Comparison of ENCODE assay signal across 28 mouse cellular contexts in the genomic region with DNA sequence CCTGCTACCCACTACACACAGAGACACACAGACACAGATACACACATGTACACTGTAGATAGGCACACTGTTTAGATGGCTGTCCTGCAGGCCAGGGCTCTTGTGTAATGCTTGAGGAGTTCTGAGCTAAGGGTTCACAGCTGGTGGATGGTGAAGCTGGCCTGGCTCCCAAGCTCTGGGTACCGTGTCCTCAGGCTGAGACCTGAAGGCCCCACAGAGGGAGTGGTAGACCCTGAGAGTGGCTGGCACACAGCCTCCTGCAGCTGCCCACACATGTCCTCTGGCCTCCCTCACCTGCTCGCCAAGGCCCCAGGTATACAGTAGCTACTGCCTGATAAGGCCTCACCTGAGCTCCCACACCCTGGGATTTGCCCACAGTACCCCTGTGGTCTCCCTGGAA. TPM values are rescaled to one million over a fixed set of nuclear protein-coding genes. Genes with fewer than 3 reads are reported as not detected.
DNase-seq lines count a peak whose midpoint lies in the region; ATAC-seq and TF ChIP-seq lines count a peak whose summit lies in the region.
"Had no signal": no experiment of that assay in that cellular context is flagged by ENCODE, and none has a peak within 500 bp of the region (broad histone marks: within the 10 kb centered on the region; RNA-seq: fewer than 3 reads in every experiment).

No protein-coding gene starts in this region.

- 78% methylated on average over 1 of the region's 2 CpGs for WGBS in embryonic facial prominence, embryonic 14.5 days
- 90% methylated on average over 2 of the region's 2 CpGs for WGBS in embryonic facial prominence, embryonic 10.5 days
- WGBS in lung, embryonic 14.5 days, result 59% methylated on average over 2 of the region's 2 CpGs
- WGBS in lung, adult 2 months, result 67% methylated on average over 2 of the region's 2 CpGs
- 34% methylated on average over 2 of the region's 2 CpGs for WGBS in intestine, postnatal 0 days

- H3K9me3 ChIP-seq in embryonic facial prominence, embryonic 14.5 days (ENCODE audit: control insufficient read depth, low read length), result no peaks in the 10 kb centered on the region
- no peaks in the 10 kb centered on the region for H3K9me3 ChIP-seq in embryonic facial prominence, embryonic 10.5 days
- H3K9me3 ChIP-seq in lung, embryonic 14.5 days (ENCODE audit: low read depth, low read length), result no peaks in the 10 kb centered on the region
- no peaks in the 10 kb centered on the region for H3K9me3 ChIP-seq in intestine, postnatal 0 days (ENCODE audit: control insufficient read depth)
- H3K9me3 ChIP-seq: embryonic facial prominence, embryonic 12.5 days; forebrain, embryonic 12.5 days; heart, embryonic 12.5 days; hindbrain, embryonic 15.5 days; liver, embryonic 15.5 days; megakaryocyte, embryonic 14.5 days; midbrain, embryonic 13.5 days; neural tube, embryonic 13.5 days had no signal

- no peak for DNase-seq in embryonic facial prominence, embryonic 14.5 days (ENCODE audit: low spot score)
- no peak for DNase-seq in embryonic facial prominence, embryonic 10.5 days (ENCODE audit: low spot score)
- DNase-seq in lung, embryonic 14.5 days, result no peak
- DNase-seq in lung, adult 2 months, result no peak
- peak; percentile 19 for DNase-seq in adipocyte (ENCODE audit: low spot score)
- DNase-seq in spleen, adult 12 weeks (ENCODE audit: low spot score), result no peak
- DNase-seq: adrenal gland, postnatal 10 days; cerebellum, adult 11 months; cerebellum, adult 9-10 months; cerebellum, postnatal 36 days; forebrain, postnatal 0 days; kidney, adult 9 months; layer of hippocampus, postnatal 36 days; right cerebral cortex, postnatal 4 days; thymus, postnatal 14 days had no signal

- TF ChIP-seq CTCF in lung, embryonic 14.5 days (IDR thresholded peaks at IDR 0.05; ENCODE audit: low read depth), result no peak
- TF ChIP-seq CTCF in lung, adult 2 months (IDR thresholded peaks at IDR 0.05; ENCODE audit: insufficient read depth, low read length), result no peak
- TF ChIP-seq CTCF in intestine, postnatal 0 days (IDR thresholded peaks at IDR 0.05; ENCODE audit: low read depth), result no peak

- no peak overlapping the region for H3K9ac ChIP-seq in embryonic facial prominence, embryonic 14.5 days (ENCODE audit: low read depth, low read length)
- no peak overlapping the region for H3K9ac ChIP-seq in lung, embryonic 14.5 days
- H3K9ac ChIP-seq in intestine, postnatal 0 days (ENCODE audit: low read depth, low read length), result no peak overlapping the region
- H3K9ac ChIP-seq: embryonic facial prominence, embryonic 12.5 days; forebrain, embryonic 12.5 days; forebrain, postnatal 0 days; hindbrain, embryonic 15.5 days; liver, embryonic 15.5 days; midbrain, embryonic 13.5 days; neural tube, embryonic 13.5 days had no signal

- H3K4me1 ChIP-seq in embryonic facial prominence, embryonic 14.5 days (ENCODE audit: control insufficient read depth, insufficient read depth, low read length), result peaks cover 8% of the 10 kb centered on the region; the same call in 1 of the 2 replicates
- H3K4me1 ChIP-seq in embryonic facial prominence, embryonic 10.5 days, result peaks cover 22% of the 10 kb centered on the region
- peaks cover 24% of the 10 kb centered on the region for H3K4me1 ChIP-seq in lung, embryonic 14.5 days (ENCODE audit: insufficient read depth)
- H3K4me1 ChIP-seq in lung, adult 2 months (ENCODE audit: control insufficient read depth, insufficient read depth, low read length), result peaks cover 15% of the 10 kb centered on the region
- 0 out of 2 replicates have a peak, but pooled peaks cover 5% of the 10 kb centered on the region for H3K4me1 ChIP-seq in intestine, postnatal 0 days (replicated peaks; ENCODE audit: control insufficient read depth, insufficient read depth, low read length)

- H3K36me3 ChIP-seq in embryonic facial prominence, embryonic 14.5 days (ENCODE audit: control insufficient read depth, insufficient read depth, low read length), result no peaks in the 10 kb centered on the region
- no peaks in the 10 kb centered on the region for H3K36me3 ChIP-seq in embryonic facial prominence, embryonic 10.5 days (replicated peaks)
- no peaks in the 10 kb centered on the region for H3K36me3 ChIP-seq in lung, embryonic 14.5 days (ENCODE audit: insufficient read depth)
- no peaks in the 10 kb centered on the region; the same call in 1 of the 2 replicates for H3K36me3 ChIP-seq in intestine, postnatal 0 days (ENCODE audit: control insufficient read depth, insufficient read depth)
- H3K36me3 ChIP-seq: embryonic facial prominence, embryonic 12.5 days; forebrain, embryonic 12.5 days; heart, embryonic 12.5 days; hindbrain, embryonic 15.5 days; liver, embryonic 15.5 days; midbrain, embryonic 13.5 days; neural tube, embryonic 13.5 days had no signal

- no peak for TF ChIP-seq POLR2A in lung, adult 2 months (IDR thresholded peaks at IDR 0.05; ENCODE audit: borderline replicate concordance, extremely low read depth, low read depth, low read length)

- H3K27ac ChIP-seq in embryonic facial prominence, embryonic 14.5 days (replicated peaks; ENCODE audit: low read depth, low read length), result no peak overlapping the region
- H3K27ac ChIP-seq in embryonic facial prominence, embryonic 10.5 days (replicated peaks), result no peak overlapping the region
- no peak overlapping the region for H3K27ac ChIP-seq in lung, embryonic 14.5 days (ENCODE audit: low read depth)
- H3K27ac ChIP-seq in intestine, postnatal 0 days (ENCODE audit: low read depth, low read length), result peak overlapping the region; percentile 46
- H3K27ac ChIP-seq: embryonic facial prominence, embryonic 12.5 days; forebrain, embryonic 12.5 days; heart, adult 2 months; hindbrain, embryonic 15.5 days; liver, embryonic 15.5 days; midbrain, embryonic 13.5 days; neural tube, embryonic 13.5 days had no signal

- 0 out of 2 replicates have a peak, but pooled peaks have one; percentile 15 for ATAC-seq in embryonic facial prominence, embryonic 14.5 days (ENCODE audit: low read depth)
- 0 out of 2 replicates have a peak, but pooled peaks have one; percentile 7 for ATAC-seq in lung, embryonic 14.5 days (ENCODE audit: insufficient read depth)
- no peak; the same call in 1 of the 2 replicates for ATAC-seq in intestine, postnatal 0 days
- ATAC-seq: activated CD4-positive, CD25-positive, alpha-beta regulatory T cell, adult 4 months; forebrain, postnatal 0 days; inflammation-experienced regulatory T-cells, adult 6 months; midbrain, embryonic 13.5 days had no signal

- no peak overlapping the region for H3K4me2 ChIP-seq in embryonic facial prominence, embryonic 14.5 days (ENCODE audit: low read depth, low read length)
- no peak overlapping the region for H3K4me2 ChIP-seq in lung, embryonic 14.5 days
- no peak overlapping the region for H3K4me2 ChIP-seq in intestine, postnatal 0 days (replicated peaks; ENCODE audit: low read depth)
- H3K4me2 ChIP-seq: embryonic facial prominence, embryonic 12.5 days; forebrain, embryonic 12.5 days; heart, embryonic 12.5 days; hindbrain, embryonic 15.5 days; liver, embryonic 15.5 days; midbrain, embryonic 13.5 days; neural tube, embryonic 13.5 days had no signal

- H3K27me3 ChIP-seq in embryonic facial prominence, embryonic 14.5 days (replicated peaks; ENCODE audit: control insufficient read depth, insufficient read depth, low read length), result no peaks in the 10 kb centered on the region
- H3K27me3 ChIP-seq in embryonic facial prominence, embryonic 10.5 days (replicated peaks; ENCODE audit: low read depth, poor library complexity, severe bottlenecking), result no peaks in the 10 kb centered on the region
- H3K27me3 ChIP-seq in lung, embryonic 14.5 days (ENCODE audit: insufficient read depth, low read length), result no peaks in the 10 kb centered on the region
- H3K27me3 ChIP-seq in intestine, postnatal 0 days (replicated peaks; ENCODE audit: control insufficient read depth, insufficient read depth, low read length), result no peaks in the 10 kb centered on the region
- H3K27me3 ChIP-seq: embryonic facial prominence, embryonic 12.5 days; forebrain, embryonic 12.5 days; heart, embryonic 12.5 days; hindbrain, embryonic 15.5 days; liver, embryonic 15.5 days; midbrain, embryonic 13.5 days; neural tube, embryonic 13.5 days had no signal

- no peak overlapping the region for H3K4me3 ChIP-seq in embryonic facial prominence, embryonic 14.5 days (ENCODE audit: low read depth, low read length)
- H3K4me3 ChIP-seq in embryonic facial prominence, embryonic 10.5 days, result no peak overlapping the region
- H3K4me3 ChIP-seq in lung, embryonic 14.5 days (ENCODE audit: low read depth, low read length), result no peak overlapping the region
- H3K4me3 ChIP-seq in lung, adult 2 months (replicated peaks; ENCODE audit: extremely low read depth, low read depth, low read length), result no peak overlapping the region
- H3K4me3 ChIP-seq in intestine, postnatal 0 days (ENCODE audit: low read depth, low read length), result no peak overlapping the region
- H3K4me3 ChIP-seq: embryonic facial prominence, embryonic 12.5 days; erythroblast, embryonic 14.5 days; forebrain, embryonic 12.5 days; heart, adult 2 months; heart, embryonic 12.5 days; hindbrain, embryonic 15.5 days; liver, embryonic 15.5 days; megakaryocyte, embryonic 14.5 days; midbrain, embryonic 13.5 days; neural tube, embryonic 13.5 days had no signal

RNA-seq across cellular contexts. Expression of a gene that starts 10.1 kb away (rescaled TPM):
- 38.0 and 41.9 TPM in 2 replicates for polyA plus RNA-seq in embryonic facial prominence, embryonic 14.5 days (2014; fragmentation: Nextera tagmentation; extraction: Ambion mirVana)
- 13.1 and 24.6 TPM in 2 replicates for polyA plus RNA-seq in embryonic facial prominence, embryonic 10.5 days (2016; fragmentation: Nextera tagmentation; extraction: Ambion mirVana)
- polyA plus RNA-seq in lung, embryonic 14.5 days (2014; fragmentation: Nextera tagmentation; extraction: Ambion mirVana), result 50.7 and 52.1 TPM in 2 replicates
- polyA plus RNA-seq in lung, adult 2 months (2012; rRNA removed), result 31.4 and 40.2 TPM in 2 replicates
- polyA plus RNA-seq in intestine, postnatal 0 days (2015; fragmentation: Nextera tagmentation; extraction: Ambion mirVana), result 47.9 and 56.4 TPM in 2 replicates
- polyA plus RNA-seq: activated CD4-positive, CD25-positive, alpha-beta regulatory T cell, adult 4 months had no signal

RNA-seq across cellular contexts. Expression of a gene that starts 42.9 kb away (rescaled TPM):
- polyA plus RNA-seq in embryonic facial prominence, embryonic 14.5 days (2014; fragmentation: Nextera tagmentation; extraction: Ambion mirVana), result 283 and 350 TPM in 2 replicates
- 961 and 969 TPM in 2 replicates for polyA plus RNA-seq in embryonic facial prominence, embryonic 10.5 days (2016; fragmentation: Nextera tagmentation; extraction: Ambion mirVana)
- 398 and 449 TPM in 2 replicates for polyA plus RNA-seq in lung, embryonic 14.5 days (2014; fragmentation: Nextera tagmentation; extraction: Ambion mirVana)
- 255 and 420 TPM in 2 replicates for polyA plus RNA-seq in lung, adult 2 months (2012; rRNA removed)
- 185 and 196 TPM in 2 replicates for polyA plus RNA-seq in intestine, postnatal 0 days (2015; fragmentation: Nextera tagmentation; extraction: Ambion mirVana)

RNA-seq across cellular contexts. Expression of a gene that starts 43.2 kb away (rescaled TPM):
- polyA plus RNA-seq in embryonic facial prominence, embryonic 14.5 days (2014; fragmentation: Nextera tagmentation; extraction: Ambion mirVana), result 21.8 and 26.5 TPM in 2 replicates
- 30.8 and 31.9 TPM in 2 replicates for polyA plus RNA-seq in embryonic facial prominence, embryonic 10.5 days (2016; fragmentation: Nextera tagmentation; extraction: Ambion mirVana)
- 27.9 and 29.9 TPM in 2 replicates for polyA plus RNA-seq in lung, embryonic 14.5 days (2014; fragmentation: Nextera tagmentation; extraction: Ambion mirVana)
- polyA plus RNA-seq in lung, adult 2 months (2012; rRNA removed), result 16.3 and 18.8 TPM in 2 replicates
- 17.1 and 17.5 TPM in 2 replicates for polyA plus RNA-seq in intestine, postnatal 0 days (2015; fragmentation: Nextera tagmentation; extraction: Ambion mirVana)
